Mouse (Mus musculus): ENCODE results near the gene Cnppd1. TPM values are rescaled to one million over a fixed set of nuclear protein-coding genes. Genes with fewer than 3 reads are reported as not detected.
A peak's percentile ranks its signal among the peaks of the same experiment; 100 is the strongest.

Gene Cnppd1
- polyA plus RNA-seq, 1 experiment from 2014 or later = 41.7 TPM

- H3K4me3 ChIP-seq (ENCODE audit: low read depth, low read length) = no peak overlapping the region
- H3K36me3 ChIP-seq (ENCODE audit: control insufficient read depth, insufficient read depth, low read length) = peaks cover 46% of the 10 kb centered on the region
- peaks cover 10% of the 10 kb centered on the region; the same call in 1 of the 2 replicates for H3K4me1 ChIP-seq (replicated peaks; ENCODE audit: control insufficient read depth, insufficient read depth, low read length)
- no peak overlapping the region for H3K9ac ChIP-seq (ENCODE audit: low read length)
- WGBS = 90% methylated on average over 2 of the region's 2 CpGs
- no peak overlapping the region for H3K27ac ChIP-seq (ENCODE audit: low read depth)
- no peaks in the 10 kb centered on the region for H3K9me3 ChIP-seq (ENCODE audit: control insufficient read depth, low read length)
- H3K4me2 ChIP-seq (ENCODE audit: low read length) = no peak overlapping the region
- no peaks in the 10 kb centered on the region for H3K27me3 ChIP-seq (replicated peaks; ENCODE audit: control insufficient read depth, insufficient read depth, low read length)
- no peak for DNase-seq (ENCODE audit: low spot score)
- ATAC-seq (replicated peaks; ENCODE audit: low FRiP score, low TSS enrichment, low read depth) = no peak
These were observed 4.1 kb downstream of the Cnppd1 start for GRCm38 (mm10) chr1:75138448-75138847.

GRCm38 (mm10) chr1:75136730-75137129 lies 5.8 kb downstream of the Cnppd1 start:
- H3K4me3 ChIP-seq (ENCODE audit: low read depth, low read length) = no peak overlapping the region
- no peak overlapping the region for H3K4me2 ChIP-seq (ENCODE audit: low read length)
- ATAC-seq (replicated peaks; ENCODE audit: low FRiP score, low TSS enrichment, low read depth) (no peak), DNase-seq (ENCODE audit: low spot score) (no peak)
- no peak overlapping the region for H3K27ac ChIP-seq (ENCODE audit: low read depth)
- no peaks in the 10 kb centered on the region for H3K9me3 ChIP-seq (ENCODE audit: control insufficient read depth, low read length)
- peaks cover 10% of the 10 kb centered on the region; the same call in 1 of the 2 replicates for H3K4me1 ChIP-seq (replicated peaks; ENCODE audit: control insufficient read depth, insufficient read depth, low read length)
- no peak overlapping the region for H3K9ac ChIP-seq (ENCODE audit: low read length)
- 34% methylated on average over 3 of the region's 3 CpGs for WGBS
- H3K27me3 ChIP-seq (replicated peaks; ENCODE audit: control insufficient read depth, insufficient read depth, low read length) = no peaks in the 10 kb centered on the region
- peaks cover 46% of the 10 kb centered on the region for H3K36me3 ChIP-seq (ENCODE audit: control insufficient read depth, insufficient read depth, low read length)

GRCm38 (mm10) chr1:75136293-75136692 lies 6.2 kb downstream of the Cnppd1 start:
- Histone ChIP-seq H3K9ac (ENCODE audit: low read length) (no peak overlapping the region), H3K4me2 (ENCODE audit: low read length) (no peak overlapping the region), H3K4me1 (replicated peaks; ENCODE audit: control insufficient read depth, insufficient read depth, low read length) (peaks cover 10% of the 10 kb centered on the region; the same call in 1 of the 2 replicates), H3K36me3 (ENCODE audit: control insufficient read depth, insufficient read depth, low read length) (peaks cover 46% of the 10 kb centered on the region), H3K9me3 (ENCODE audit: control insufficient read depth, low read length) (no peaks in the 10 kb centered on the region), H3K4me3 (ENCODE audit: low read depth, low read length) (no peak overlapping the region), H3K27me3 (replicated peaks; ENCODE audit: control insufficient read depth, insufficient read depth, low read length) (no peaks in the 10 kb centered on the region), H3K27ac (ENCODE audit: low read depth) (no peak overlapping the region)
- 55% methylated on average over 6 of the region's 6 CpGs for WGBS
- ATAC-seq (replicated peaks; ENCODE audit: low FRiP score, low TSS enrichment, low read depth) = no peak
- no peak for DNase-seq (ENCODE audit: low spot score)

- Histone ChIP-seq H3K9ac (ENCODE audit: low read length) (no peak within 1 kb of the TSS), H3K36me3 (ENCODE audit: control insufficient read depth, insufficient read depth, low read length) (peaks cover 34% of the 10 kb centered on the region), H3K27ac (ENCODE audit: low read depth) (no peak within 1 kb of the TSS), H3K4me3 (ENCODE audit: low read depth, low read length) (no peak within 1 kb of the TSS), H3K9me3 (ENCODE audit: control insufficient read depth, low read length) (no peaks in the 10 kb centered on the region), H3K4me2 (ENCODE audit: low read length) (no peak within 1 kb of the TSS), H3K27me3 (replicated peaks; ENCODE audit: control insufficient read depth, insufficient read depth, low read length) (no peaks in the 10 kb centered on the region), H3K4me1 (replicated peaks; ENCODE audit: control insufficient read depth, insufficient read depth, low read length) (no peaks in the 10 kb centered on the region)
- 58% methylated on average over 12 of the region's 12 CpGs for WGBS
- DNase-seq (ENCODE audit: low spot score) (no peak), ATAC-seq (replicated peaks; ENCODE audit: low FRiP score, low TSS enrichment, low read depth) (no peak)
These were observed 8.9 kb downstream of the Cnppd1 start, which contains the start of gene Slc23a3 for GRCm38 (mm10) chr1:75133421-75134207. Gene Slc23a3 (minus strand): TSS chr1:75133890.

- Histone ChIP-seq H3K9me3 (ENCODE audit: control insufficient read depth, low read length) (no peaks in the 10 kb centered on the region), H3K4me3 (ENCODE audit: low read depth, low read length) (no peak overlapping the region), H3K9ac (ENCODE audit: low read length) (no peak overlapping the region), H3K4me2 (ENCODE audit: low read length) (no peak overlapping the region), H3K27ac (ENCODE audit: low read depth) (no peak overlapping the region), H3K27me3 (replicated peaks; ENCODE audit: control insufficient read depth, insufficient read depth, low read length) (no peaks in the 10 kb centered on the region), H3K4me1 (replicated peaks; ENCODE audit: control insufficient read depth, insufficient read depth, low read length) (no peaks in the 10 kb centered on the region; the same call in 1 of the 2 replicates), H3K36me3 (ENCODE audit: control insufficient read depth, insufficient read depth, low read length) (no peaks in the 10 kb centered on the region)
- no peak for DNase-seq (ENCODE audit: low spot score)
- 68% methylated on average over 3 of the region's 3 CpGs for WGBS
- ATAC-seq (replicated peaks; ENCODE audit: low FRiP score, low TSS enrichment, low read depth) = no peak
These were observed 13.9 kb downstream of the Cnppd1 start for GRCm38 (mm10) chr1:75128641-75129040.

- 32% methylated on average over 5 of the region's 5 CpGs for WGBS
- Histone ChIP-seq H3K36me3 (ENCODE audit: control insufficient read depth, insufficient read depth, low read length) (no peaks in the 10 kb centered on the region), H3K9me3 (ENCODE audit: control insufficient read depth, low read length) (no peaks in the 10 kb centered on the region), H3K4me1 (replicated peaks; ENCODE audit: control insufficient read depth, insufficient read depth, low read length) (no peaks in the 10 kb centered on the region; the same call in 1 of the 2 replicates), H3K4me2 (ENCODE audit: low read length) (peak overlapping the region; percentile 46), H3K4me3 (ENCODE audit: low read depth, low read length) (peak overlapping the region; percentile 50), H3K27me3 (replicated peaks; ENCODE audit: control insufficient read depth, insufficient read depth, low read length) (no peaks in the 10 kb centered on the region), H3K9ac (ENCODE audit: low read length) (peak overlapping the region; percentile 44; the same call in 1 of the 2 replicates), H3K27ac (ENCODE audit: low read depth) (peak overlapping the region; percentile 95; the same call in 1 of the 2 replicates)
- peak; percentile 53 for DNase-seq (ENCODE audit: low spot score)
- peak; percentile 5; the same call in 1 of the 2 replicates for ATAC-seq (replicated peaks; ENCODE audit: low FRiP score, low TSS enrichment, low read depth)
These were observed 17.1 kb downstream of the Cnppd1 start for GRCm38 (mm10) chr1:75125418-75125817.

- DNase-seq (ENCODE audit: low spot score) (peak; percentile 98), ATAC-seq (replicated peaks; ENCODE audit: low FRiP score, low TSS enrichment, low read depth) (peak; percentile 96)
- Histone ChIP-seq H3K27ac (ENCODE audit: low read depth) (peak within 1 kb of the TSS; percentile 95), H3K4me1 (replicated peaks; ENCODE audit: control insufficient read depth, insufficient read depth, low read length) (no peaks in the 10 kb centered on the region; the same call in 1 of the 2 replicates), H3K4me3 (ENCODE audit: low read depth, low read length) (peak within 1 kb of the TSS; percentile 50), H3K36me3 (ENCODE audit: control insufficient read depth, insufficient read depth, low read length) (no peaks in the 10 kb centered on the region), H3K9ac (ENCODE audit: low read length) (peak within 1 kb of the TSS; percentile 44), H3K9me3 (ENCODE audit: control insufficient read depth, low read length) (no peaks in the 10 kb centered on the region), H3K4me2 (ENCODE audit: low read length) (peak within 1 kb of the TSS; percentile 46), H3K27me3 (replicated peaks; ENCODE audit: control insufficient read depth, insufficient read depth, low read length) (no peaks in the 10 kb centered on the region)
- under 1% methylated on average over 56 of the region's 56 CpGs for WGBS
These were observed 17.9 kb downstream of the Cnppd1 start, which contains the start of gene Nhej1 for GRCm38 (mm10) chr1:75124346-75125321. Gene Nhej1 (minus strand): TSS chr1:75125200.

- Histone ChIP-seq H3K27ac (ENCODE audit: low read depth) (no peak overlapping the region), H3K36me3 (ENCODE audit: control insufficient read depth, insufficient read depth, low read length) (no peaks in the 10 kb centered on the region), H3K4me2 (ENCODE audit: low read length) (no peak overlapping the region), H3K9ac (ENCODE audit: low read length) (no peak overlapping the region), H3K4me3 (ENCODE audit: low read depth, low read length) (no peak overlapping the region), H3K27me3 (replicated peaks; ENCODE audit: control insufficient read depth, insufficient read depth, low read length) (no peaks in the 10 kb centered on the region), H3K9me3 (ENCODE audit: control insufficient read depth, low read length) (no peaks in the 10 kb centered on the region), H3K4me1 (replicated peaks; ENCODE audit: control insufficient read depth, insufficient read depth, low read length) (no peaks in the 10 kb centered on the region; the same call in 1 of the 2 replicates)
- no peak for ATAC-seq (replicated peaks; ENCODE audit: low FRiP score, low TSS enrichment, low read depth)
- no peak for DNase-seq (ENCODE audit: low spot score)
- WGBS = 79% methylated on average over 3 of the region's 3 CpGs
These were observed 20.3 kb downstream of the Cnppd1 start for GRCm38 (mm10) chr1:75122211-75122610.
